Mouse (Mus musculus) forebrain, embryonic 13.5 days (tissue): ENCODE results near the gene Wfdc16. TPM values are rescaled to one million over a fixed set of nuclear protein-coding genes. Genes with fewer than 3 reads are reported as not detected.
"Not testable (repeated sequence)": the region's sequence is repeated elsewhere in the genome, so short reads cannot be mapped to it uniquely, and the experiment has no call there.

Source experiments
- ATAC-seq: fragments of 200-750 bp; cut with Nextera tagmentation; 2 replicates; pipeline ENCODE4 v1.8.0; 2017
- H3K27ac ChIP-seq: fragments of 300-500 bp; sonication (generic); 2 replicates; pipeline ENCODE4 v1.5.1; 2015; ENCODE audit warnings: inconsistent platforms, mild to moderate bottlenecking, moderate library complexity
- H3K27me3 ChIP-seq: fragments of 300-500 bp; sonication (generic); 2 replicates; pipeline ENCODE4 v1.6.1; 2015; ENCODE audit warnings: mild to moderate bottlenecking, inconsistent platforms
- H3K36me3 ChIP-seq: fragments of 300-500 bp; sonication (generic); 2 replicates; pipeline ENCODE4 v1.6.1; 2015; ENCODE audit warnings: mild to moderate bottlenecking, inconsistent platforms; ENCODE audit not compliant: poor library complexity, severe bottlenecking
- H3K4me1 ChIP-seq: fragments of 300-500 bp; sonication (generic); 2 replicates; pipeline ENCODE4 v1.6.1; 2015; ENCODE audit warnings: inconsistent platforms
- H3K4me2 ChIP-seq: fragments of 300-500 bp; sonication (generic); 2 replicates; pipeline ENCODE4 v1.6.1; 2015; ENCODE audit warnings: inconsistent platforms, mild to moderate bottlenecking, moderate library complexity
- H3K4me3 ChIP-seq: fragments of 300-500 bp; sonication (generic); 2 replicates; pipeline ENCODE4 v1.5.1; 2015; ENCODE audit warnings: mild to moderate bottlenecking, inconsistent platforms
- H3K9ac ChIP-seq: fragments of 300-500 bp; sonication (generic); 2 replicates; pipeline ENCODE4 v1.6.1; 2015; ENCODE audit warnings: mild to moderate bottlenecking, inconsistent platforms
- H3K9me3 ChIP-seq: fragments of 300-500 bp; sonication (generic); replicated peaks from 2 replicates; pipeline ENCODE4 v1.6.1; 2016; ENCODE audit warnings: inconsistent platforms
- WGBS: fragments of 180-500 bp; shearing (Covaris S2); methylation state at CpG from one replicate; pipeline ENCODE4 v1.1.7; 2015; 5-methylcytosine and 5-hydroxymethylcytosine counted together
- polyA plus RNA-seq: library from polyadenylated mRNA; unstranded; fragments of >200 nt; fragmentation: Nextera tagmentation; extraction: Ambion mirVana; gene quantifications from 2 replicates; pipeline ENCODE4 v1.2.1, GENCODE M21; 2015

The Wfdc16 gene
- polyA plus RNA-seq, 1 experiment from 2014 or later, result not detected

DNA sequence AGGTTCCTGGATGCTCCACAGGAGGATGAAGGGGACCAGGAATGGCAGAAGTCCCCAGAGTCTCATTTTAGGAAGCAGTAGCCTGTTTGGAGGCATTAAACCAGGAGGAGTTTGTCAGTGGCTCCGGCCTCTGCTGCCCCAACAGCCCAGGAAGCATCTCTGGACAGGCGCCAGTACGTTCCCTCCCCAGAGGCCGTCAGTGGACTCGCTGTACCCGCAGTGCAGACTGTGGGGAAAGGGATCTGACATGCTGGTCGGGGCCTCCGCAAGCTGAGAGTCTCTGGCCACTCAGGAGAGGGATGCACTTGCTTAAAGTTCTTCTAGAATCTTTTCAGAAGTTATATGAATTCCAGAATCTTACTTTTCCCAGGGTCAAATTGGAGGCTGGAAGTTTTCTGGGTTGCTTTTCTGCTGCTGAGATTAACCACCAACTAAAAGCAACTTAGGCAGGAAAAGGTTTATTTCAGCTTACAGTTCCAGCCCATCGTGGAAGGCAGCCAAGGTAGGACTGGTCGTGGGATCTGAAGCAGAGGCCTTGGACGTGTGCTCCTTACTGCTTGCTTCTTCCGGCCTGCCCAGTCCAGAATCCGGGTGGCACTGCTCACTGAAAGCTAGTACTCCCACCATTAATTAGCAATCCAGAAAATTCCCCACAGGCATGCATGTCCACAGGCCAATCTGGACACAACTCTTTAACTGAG, 53.4 kb downstream of the Wfdc16 start, which contains the start of gene Wfdc6a:
TSS of gene Wfdc6a (minus strand) at position 423 of the 701 bp plus-strand sequence.
- H3K4me3 ChIP-seq, H3K9ac ChIP-seq, ATAC-seq, H3K4me2 ChIP-seq, H3K27ac ChIP-seq, H3K9me3 ChIP-seq, H3K27me3 ChIP-seq, H3K36me3 ChIP-seq, H3K4me1 ChIP-seq: not testable (repeated sequence)
- 64% methylated on average over 13 of the region's 13 CpGs for WGBS

Other genes with a start within 250 kb of the Wfdc16 start
- not detected in 2 replicates for gene Slpi, start 249.7 kb downstream of the Wfdc16 start, polyA plus RNA-seq
- not detected in 2 replicates for gene Rbpjl, start 235.7 kb downstream of the Wfdc16 start, polyA plus RNA-seq
- gene Matn4, start 233.6 kb downstream of the Wfdc16 start, polyA plus RNA-seq, result 0.15 and 0.45 TPM in 2 replicates
- gene Sdc4, start 194.9 kb downstream of the Wfdc16 start, polyA plus RNA-seq, result 7.9 and 8.6 TPM in 2 replicates
- 71.8 and 72.4 TPM in 2 replicates for gene Sys1, start 181.8 kb downstream of the Wfdc16 start, polyA plus RNA-seq
- gene Gm20458, start 177.8 kb downstream of the Wfdc16 start, polyA plus RNA-seq, result 3.6 and 3.7 TPM in 2 replicates
- gene Trp53tg5, start 165.1 kb downstream of the Wfdc16 start, polyA plus RNA-seq, result not detected in 2 replicates
- 6.3 and 7.3 TPM in 2 replicates for gene Dbndd2, start 152.7 kb downstream of the Wfdc16 start, polyA plus RNA-seq
- gene Pigt, start 141.3 kb downstream of the Wfdc16 start, polyA plus RNA-seq, result 47.2 and 52.2 TPM in 2 replicates
- 15.4 and 21.2 TPM in 2 replicates for gene Wfdc2, start 76.4 kb downstream of the Wfdc16 start, polyA plus RNA-seq
- gene Spint3, start 65.3 kb downstream of the Wfdc16 start, polyA plus RNA-seq, result not detected in 2 replicates
- gene Wfdc6a, start 53.3 kb downstream of the Wfdc16 start, polyA plus RNA-seq, result not detected in 2 replicates
- gene Eppin, start 45.2 kb downstream of the Wfdc16 start, polyA plus RNA-seq, result not detected in 2 replicates
- not detected in 2 replicates for gene Wfdc6b, start 25.3 kb downstream of the Wfdc16 start, polyA plus RNA-seq
- gene Wfdc8, start 25.2 kb downstream of the Wfdc16 start, polyA plus RNA-seq, result not detected in 2 replicates
- gene Wfdc10, start 17.2 kb upstream of the Wfdc16 start, polyA plus RNA-seq, result not detected in 2 replicates
- not detected in 2 replicates for gene Wfdc9, start 17.8 kb upstream of the Wfdc16 start, polyA plus RNA-seq
- gene Wfdc11, start 35.3 kb upstream of the Wfdc16 start, polyA plus RNA-seq, result not detected in 2 replicates
- gene Wfdc13, start 46.3 kb upstream of the Wfdc16 start, polyA plus RNA-seq, result not detected in 2 replicates
- not detected in 2 replicates for gene Spint4, start 59.7 kb upstream of the Wfdc16 start, polyA plus RNA-seq
- not detected in 2 replicates for gene Spint5, start 76.5 kb upstream of the Wfdc16 start, polyA plus RNA-seq
- gene Wfdc3, start 107.1 kb upstream of the Wfdc16 start, polyA plus RNA-seq, result 0.92 and 1.4 TPM in 2 replicates
- 75.2 and 80.2 TPM in 2 replicates for gene Dnttip1, start 107.2 kb upstream of the Wfdc16 start, polyA plus RNA-seq
- gene Ube2c, start 131.1 kb upstream of the Wfdc16 start, polyA plus RNA-seq, result 476 and 507 TPM in 2 replicates
- not detected in 2 replicates for gene Tnnc2, start 141.2 kb upstream of the Wfdc16 start, polyA plus RNA-seq
- gene Snx21, start 147.0 kb upstream of the Wfdc16 start, polyA plus RNA-seq, result 14.7 and 15.4 TPM in 2 replicates
- 16.5 and 17.0 TPM in 2 replicates for gene Acot8, start 166.1 kb upstream of the Wfdc16 start, polyA plus RNA-seq
- 11.7 and 12.1 TPM in 2 replicates for gene Zswim3, start 166.3 kb upstream of the Wfdc16 start, polyA plus RNA-seq
- gene Zswim1, start 183.9 kb upstream of the Wfdc16 start, polyA plus RNA-seq, result 22.1 and 23.2 TPM in 2 replicates
- not detected in 2 replicates for gene Spata25, start 189.7 kb upstream of the Wfdc16 start, polyA plus RNA-seq
- gene Ctsa, start 194.1 kb upstream of the Wfdc16 start, polyA plus RNA-seq, result 82.7 and 91.6 TPM in 2 replicates
- 4.0 and 4.2 TPM in 2 replicates for gene Neurl2, start 194.7 kb upstream of the Wfdc16 start, polyA plus RNA-seq
- gene Pltp, start 218.9 kb upstream of the Wfdc16 start, polyA plus RNA-seq, result 34.3 and 35.4 TPM in 2 replicates
- gene Pcif1, start 240.5 kb upstream of the Wfdc16 start, polyA plus RNA-seq, result 101 and 107 TPM in 2 replicates